Mouse (Mus musculus): Measurements from ENCODE around the gene Hdac5.

- no peak for TF ChIP-seq CTCF (IDR thresholded peaks at IDR 0.05)
- TF ChIP-seq EP300 (IDR thresholded peaks at IDR 0.05), result no peak
Measured at GRCm38 (mm10) chr11:102159781-102160180, 70.2 kb downstream of the Hdac5 start.
